Mouse (Mus musculus): ENCODE measurements at regions not wholly inside any gene's neighbourhood (a gene's known extent, or its start where the extent isn't known, plus 50 kb on each side); places are given as distances from the start of the nearest gene placed in this dataset.

GRCm38 (mm10) chr13:44676041-44676440, 53.2 kb upstream of the Jarid2 start:
- TF ChIP-seq CTCF (IDR thresholded peaks at IDR 0.05; ENCODE audit: extremely low read depth, insufficient read length, insufficient replicate concordance, low read depth, low read length): no peak
- TF ChIP-seq POLR2A (IDR thresholded peaks at IDR 0.05; ENCODE audit: low read depth, low read length): no peak

Data from small intestine, adult 2 months (tissue).